Mouse (Mus musculus): Measurements from ENCODE around the gene Rdm1. TPM values are rescaled to one million over a fixed set of nuclear protein-coding genes. Genes with fewer than 3 reads are reported as not detected.

The Rdm1 gene
- total RNA-seq, 2 experiments from 2014 or later: 4.0 to 4.7 TPM

GRCm38 (mm10) chr11:101671255-101671654, 44.3 kb downstream of the Rdm1 start:
- no peak for DNase-seq (ENCODE audit: extremely low spot score in 1 of 2, low spot score in 2 of 2)
- intact Hi-C loops (cut with DNase I): no loop called here

GRCm38 (mm10) chr11:101673010-101673642, 46.1 kb downstream of the Rdm1 start:
- DNase-seq (ENCODE audit: extremely low spot score in 1 of 2, low spot score in 2 of 2): peak; percentile 64 to 68
- intact Hi-C loops (cut with DNase I): no loop called here

- DNase-seq (ENCODE audit: extremely low spot score in 1 of 2, low spot score in 2 of 2): no peak
- intact Hi-C loops (cut with DNase I): no loop called here
These were observed 47.1 kb downstream of the Rdm1 start for GRCm38 (mm10) chr11:101674106-101674505.

GRCm38 (mm10) chr11:101675349-101675748, 48.4 kb downstream of the Rdm1 start:
- intact Hi-C loops (cut with DNase I): no loop called here
- no peak for DNase-seq (ENCODE audit: extremely low spot score in 1 of 2, low spot score in 2 of 2)

GRCm38 (mm10) chr11:101677655-101678054, 50.7 kb downstream of the Rdm1 start:
- intact Hi-C loops (cut with DNase I): no loop called here
- DNase-seq (ENCODE audit: extremely low spot score in 1 of 2, low spot score in 2 of 2): no peak

- intact Hi-C loops (cut with DNase I): no loop called here
- DNase-seq (ENCODE audit: extremely low spot score in 1 of 2, low spot score in 2 of 2): no peak
These were observed 51.8 kb downstream of the Rdm1 start for GRCm38 (mm10) chr11:101678770-101679169.

- intact Hi-C loops (cut with DNase I): no loop called here
- DNase-seq (ENCODE audit: extremely low spot score in 1 of 2, low spot score in 2 of 2): no peak
These were observed 52.9 kb downstream of the Rdm1 start for GRCm38 (mm10) chr11:101679907-101680306.

GRCm38 (mm10) chr11:101680634-101681325, 53.8 kb downstream of the Rdm1 start:
- intact Hi-C loops (cut with DNase I): no loop called here
- no peak for DNase-seq (ENCODE audit: extremely low spot score in 1 of 2, low spot score in 2 of 2)

- intact Hi-C loops (cut with DNase I): no loop called here
- no peak for DNase-seq (ENCODE audit: extremely low spot score in 1 of 2, low spot score in 2 of 2)
These were observed 55.0 kb downstream of the Rdm1 start for GRCm38 (mm10) chr11:101681968-101682367.

- intact Hi-C loops (cut with DNase I): no loop called here
- no peak for DNase-seq (ENCODE audit: extremely low spot score in 1 of 2, low spot score in 2 of 2)
These were observed 55.5 kb downstream of the Rdm1 start for GRCm38 (mm10) chr11:101682410-101682960.

Other genes starting within 250 kb of the Rdm1 start
- gene Aarsd1, start 209.6 kb upstream of the Rdm1 start, total RNA-seq (2021): 10 to 100 TPM; 45.1 to 45.2 TPM
- gene Gm27029, start 202.4 kb upstream of the Rdm1 start, total RNA-seq (2021): 1 to 10 TPM; 6.4 to 6.9 TPM
- gene Rundc1, start 202.1 kb upstream of the Rdm1 start, total RNA-seq (2021): 10 to 100 TPM; 24.4 to 26.0 TPM
- 1 to 10 TPM; 3.4 TPM for gene Ptges3l, start 201.9 kb upstream of the Rdm1 start, total RNA-seq (2021)
- 10 to 100 TPM; 49.9 to 58.1 TPM for gene Rpl27, start 184.9 kb upstream of the Rdm1 start, total RNA-seq (2021)
- 1 to 10 TPM; 1.8 to 2.8 TPM for gene Ifi35, start 178.8 kb upstream of the Rdm1 start, total RNA-seq (2021)
- 100 to 1,000 TPM; 111 to 115 TPM for gene Rnd2, start 162.2 kb upstream of the Rdm1 start, total RNA-seq (2021)
- 10 to 100 TPM; 50.3 to 54.3 TPM for gene Vat1, start 161.0 kb upstream of the Rdm1 start, total RNA-seq (2021)
- 1 to 10 TPM; 1.1 to 1.2 TPM for gene Brca1, start 75.2 kb upstream of the Rdm1 start, total RNA-seq (2021)
- gene Nbr1, start 75.0 kb upstream of the Rdm1 start, total RNA-seq (2021): 100 to 1,000 TPM in 1 of 2 experiments, 10 to 100 TPM in 1; 98.9 to 100 TPM
- 1 to 10 TPM; 1.1 to 1.7 TPM for gene Tmem106a, start 45.0 kb upstream of the Rdm1 start, total RNA-seq (2021)
- gene Gm11634, start 27.9 kb upstream of the Rdm1 start, total RNA-seq (2021): not detected
- 10 to 100 TPM; 25.3 to 26.0 TPM for gene Arl4d, start 38.3 kb downstream of the Rdm1 start, total RNA-seq (2021)
- 10 to 100 TPM; 32.8 to 34.5 TPM for gene Dhx8, start 105.7 kb downstream of the Rdm1 start, total RNA-seq (2021)
- 10 to 100 TPM; 20.3 to 20.9 TPM for gene Etv4, start 158.2 kb downstream of the Rdm1 start, total RNA-seq (2021)

Measured in left cerebral cortex, postnatal 10 days (tissue).